Mouse (Mus musculus): Measurements from ENCODE around the gene Mfng.

The Mfng gene

DNA sequence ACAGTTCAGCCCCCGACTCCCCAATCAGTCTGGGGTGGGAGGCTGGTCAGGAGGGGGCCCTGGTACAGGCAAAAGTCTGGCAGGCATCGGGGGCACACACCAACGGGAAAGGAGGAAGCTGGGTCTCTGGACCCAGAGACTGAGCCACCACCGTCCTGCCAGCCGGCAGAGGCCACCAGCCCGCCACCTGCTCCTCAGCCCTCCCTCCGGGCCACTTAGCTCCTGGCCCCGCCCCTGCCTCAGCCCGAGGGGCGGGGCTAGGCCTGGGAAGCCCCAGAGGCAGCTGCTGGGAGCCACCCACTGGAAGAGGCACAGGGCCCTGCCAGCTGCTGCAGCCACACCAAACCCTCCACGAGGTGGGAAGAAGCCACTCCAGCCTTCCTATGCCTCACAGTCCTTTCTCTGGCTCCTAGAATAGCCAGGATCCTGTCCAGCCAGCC is at the start of gene Mfng:
Mfng (minus strand) TSS at position 186 of the 440 bp plus-strand sequence.
- DNase-seq (ENCODE audit: low read depth, low spot score): peak; percentile 89

DNA sequence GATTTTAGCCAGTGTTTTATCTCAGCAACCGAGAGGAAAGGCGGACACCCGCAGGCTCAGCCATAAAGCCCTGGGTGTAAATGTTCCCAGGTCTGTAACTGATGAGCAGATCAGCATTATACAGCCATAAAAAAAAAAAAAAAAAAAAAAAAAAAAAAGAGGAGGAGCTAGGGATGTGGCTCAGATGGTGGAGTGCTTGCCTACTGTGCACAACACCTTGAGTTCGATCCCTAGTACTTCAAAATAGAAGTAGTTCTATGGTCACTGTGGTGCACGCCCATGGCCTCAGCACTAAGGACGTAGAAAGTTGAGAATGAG is 42.8 kb upstream of the Mfng start:
- no peak for DNase-seq (ENCODE audit: low read depth, low spot score)

DNA sequence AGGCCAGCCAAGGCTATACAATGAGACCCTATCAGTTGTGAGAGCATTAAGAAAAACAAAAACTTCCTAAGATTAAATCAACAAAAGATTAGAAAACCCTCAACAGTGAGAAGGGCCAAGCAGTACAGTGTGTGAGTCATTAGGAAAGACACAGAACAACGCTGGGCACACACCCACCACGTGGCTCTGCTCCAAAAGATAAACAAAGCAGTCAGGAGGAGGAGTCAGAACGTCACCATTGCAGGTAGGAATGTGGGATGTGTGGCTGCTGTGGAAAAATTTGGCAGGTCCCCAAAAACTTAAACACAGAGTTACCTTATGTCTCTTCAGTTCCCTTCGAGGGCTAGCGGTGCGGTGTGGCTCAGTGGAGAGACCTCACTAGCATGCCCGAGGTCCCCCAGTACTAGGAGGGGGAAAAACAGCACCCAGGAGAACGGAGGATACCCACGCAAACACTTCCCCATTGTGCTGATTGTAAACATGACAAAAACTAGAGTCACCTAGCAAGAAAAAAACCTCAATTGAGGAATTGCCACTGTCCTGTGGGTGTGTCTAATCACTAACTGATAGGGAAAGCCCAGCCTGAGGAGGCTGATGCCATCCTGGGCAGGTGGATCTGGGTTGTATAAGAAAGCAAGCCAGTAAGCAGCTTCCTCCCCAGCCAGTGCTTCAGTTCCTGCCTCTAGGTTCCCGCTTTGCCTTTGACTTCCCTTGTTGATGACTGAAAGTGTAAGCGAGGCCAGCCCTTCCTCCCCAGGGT is 42.2 kb upstream of the Mfng start:
- no peak for DNase-seq (ENCODE audit: low read depth, low spot score)

DNA sequence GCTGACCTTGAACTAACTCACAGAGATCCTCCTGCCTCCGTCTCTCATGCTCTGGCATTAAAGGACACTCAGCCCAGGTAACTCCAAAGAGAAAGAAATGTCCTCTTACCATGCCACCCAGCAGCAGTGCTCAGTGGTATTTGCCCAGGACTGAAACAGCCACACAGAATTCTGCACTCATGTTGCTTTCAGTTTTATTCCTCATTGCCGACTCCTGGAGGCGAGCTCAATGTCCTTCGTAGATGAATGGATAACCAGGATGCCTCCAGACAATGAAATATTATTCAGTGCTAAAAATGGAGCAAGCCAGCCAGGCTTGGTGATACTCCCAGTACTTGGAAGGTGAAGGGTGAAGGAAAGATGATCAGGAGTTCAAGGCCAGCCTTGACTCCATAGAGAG is 40.3 kb upstream of the Mfng start:
- DNase-seq (ENCODE audit: low read depth, low spot score): no peak

DNA sequence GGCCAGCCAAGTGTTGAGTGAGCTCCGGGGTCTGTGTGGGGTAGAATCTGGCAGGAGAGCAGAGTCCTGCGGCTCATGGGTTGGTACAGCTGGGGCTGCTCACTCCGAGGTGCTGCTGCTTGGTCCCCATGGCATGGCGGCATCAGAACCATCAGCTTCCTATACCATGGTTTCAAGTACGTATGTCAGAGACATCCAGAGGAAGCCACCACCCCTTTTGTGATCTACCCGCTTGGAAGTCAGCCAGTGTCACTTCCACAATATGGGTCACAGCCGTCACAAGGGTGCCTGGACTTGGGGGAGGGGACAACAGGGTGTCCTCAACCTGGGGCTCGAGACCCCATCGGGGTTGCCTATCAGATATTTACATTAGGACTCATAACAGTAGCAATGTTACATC is 36.9 kb upstream of the Mfng start:
- no peak for DNase-seq (ENCODE audit: low read depth, low spot score)

DNA sequence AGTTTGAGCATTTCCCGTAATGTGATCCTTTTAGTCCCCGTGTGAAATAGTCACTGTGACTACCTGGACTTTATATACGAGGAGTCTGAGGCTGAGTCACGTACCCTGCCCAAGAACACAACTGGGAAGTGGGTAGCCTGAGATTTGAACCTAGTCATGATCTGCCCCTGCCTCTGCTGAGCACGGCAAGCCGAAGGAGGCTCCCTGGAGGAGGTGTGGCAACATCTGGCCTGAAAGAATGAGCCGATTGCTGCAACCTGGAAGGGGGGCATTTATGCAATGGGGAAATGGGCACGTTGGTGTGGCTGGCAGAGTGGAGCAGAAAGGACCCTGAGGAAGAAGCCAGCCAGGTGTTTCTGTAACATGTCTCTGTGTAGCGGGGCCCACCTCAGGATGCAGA is 36.5 kb upstream of the Mfng start:
- no peak for DNase-seq (ENCODE audit: low read depth, low spot score)

DNA sequence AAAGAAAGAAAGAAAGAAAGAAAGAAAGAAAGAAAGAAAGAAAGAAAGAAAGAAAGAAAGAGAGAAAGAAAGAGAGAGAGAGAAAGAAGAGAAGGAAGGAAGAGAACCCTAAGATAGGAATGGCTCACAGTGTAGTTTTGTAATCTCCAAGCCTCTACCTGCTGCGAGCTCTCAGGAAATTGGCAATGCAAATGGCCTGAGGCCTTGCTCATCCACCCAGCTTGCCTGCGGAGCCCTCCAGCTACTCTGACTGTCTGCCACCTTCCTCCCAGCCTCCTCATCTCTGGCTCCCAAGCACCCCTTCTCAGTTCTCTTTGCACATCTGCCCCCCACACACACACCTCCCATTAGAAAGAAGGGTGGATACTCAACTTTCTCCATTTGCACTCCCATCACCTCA is 35.7 kb upstream of the Mfng start:
- peak; percentile 55 for DNase-seq (ENCODE audit: low read depth, low spot score)

DNA sequence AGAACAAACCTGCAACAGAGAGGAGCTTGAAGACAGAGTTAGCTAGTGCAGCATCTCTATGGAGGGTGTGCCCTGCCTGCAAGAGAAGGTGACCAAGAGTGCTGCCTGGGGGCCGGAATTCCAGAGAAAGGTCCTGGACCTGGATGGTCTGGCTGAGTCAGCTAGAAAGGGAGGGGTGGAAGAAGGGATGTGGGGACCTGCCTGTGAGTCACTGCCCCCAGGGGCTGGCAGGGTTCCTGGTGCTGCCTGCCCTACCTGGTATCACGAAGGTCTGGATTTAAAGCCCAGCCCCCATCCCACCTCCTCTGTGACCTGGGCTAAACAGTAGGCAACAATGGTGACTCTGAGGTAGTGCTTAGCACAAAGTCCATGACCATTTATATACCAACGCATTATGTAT is 33.9 kb upstream of the Mfng start:
- no peak for DNase-seq (ENCODE audit: low read depth, low spot score)

DNA sequence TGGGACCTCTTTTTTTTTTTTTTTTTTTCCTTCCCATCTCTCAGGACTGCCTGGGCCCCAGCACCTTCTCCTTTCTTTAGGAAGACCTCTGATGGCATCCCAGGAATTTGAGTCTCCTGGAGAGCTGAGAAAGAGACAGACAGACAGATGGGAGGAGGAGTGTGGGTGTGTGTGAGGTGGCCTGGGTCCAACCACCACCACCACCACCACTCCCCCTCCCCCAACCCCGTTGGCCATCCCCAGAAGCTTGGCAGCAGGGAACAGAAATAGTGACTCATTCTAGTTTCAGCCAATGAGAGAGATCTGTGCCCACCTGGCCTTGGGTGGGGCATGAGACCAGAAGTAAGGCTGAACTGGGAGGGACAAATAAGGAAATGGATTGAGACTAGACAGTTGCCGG is 33.3 kb upstream of the Mfng start:
- DNase-seq (ENCODE audit: low read depth, low spot score): peak; percentile 53

DNA sequence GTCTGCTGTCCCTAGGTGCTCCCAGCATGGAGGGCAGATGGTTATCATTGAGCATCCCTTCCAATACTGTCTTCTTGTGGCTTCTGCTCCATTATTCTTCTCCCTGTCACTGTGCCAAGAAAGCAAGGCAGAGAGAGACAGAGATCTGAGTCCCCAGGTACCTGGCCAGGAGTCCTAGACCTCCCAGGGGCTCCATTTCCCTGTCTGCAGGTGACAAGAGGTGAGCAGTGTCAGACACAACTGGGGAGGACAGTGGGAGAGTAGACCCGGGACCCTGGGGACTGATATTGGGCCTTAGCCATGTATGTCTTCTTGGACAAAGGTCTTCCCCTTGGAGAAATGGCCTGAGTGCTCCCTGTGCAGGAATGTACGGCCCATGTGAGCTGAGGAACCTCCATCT is 32.1 kb upstream of the Mfng start:
- no peak for DNase-seq (ENCODE audit: low read depth, low spot score)

DNA sequence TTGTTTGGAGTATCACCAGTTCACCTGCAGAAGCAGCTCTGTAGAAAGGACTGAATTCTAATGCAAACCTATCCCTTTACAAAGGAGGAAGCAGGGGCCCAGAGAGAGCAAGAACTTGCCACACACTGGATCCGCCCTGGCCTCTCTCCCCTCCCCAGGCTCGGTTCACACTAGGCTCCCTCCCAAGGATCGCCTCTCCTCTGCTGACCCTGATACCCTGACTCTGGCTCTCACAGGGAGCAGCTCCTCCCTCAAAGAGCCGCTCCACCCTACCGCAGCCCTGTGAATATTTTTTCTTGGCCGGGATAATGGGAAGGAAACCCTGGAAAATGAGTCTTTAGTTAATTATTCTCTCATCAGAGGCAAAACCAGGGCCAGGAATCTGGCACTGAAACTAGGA is 31.1 kb upstream of the Mfng start:
- no peak for DNase-seq (ENCODE audit: low read depth, low spot score)

DNA sequence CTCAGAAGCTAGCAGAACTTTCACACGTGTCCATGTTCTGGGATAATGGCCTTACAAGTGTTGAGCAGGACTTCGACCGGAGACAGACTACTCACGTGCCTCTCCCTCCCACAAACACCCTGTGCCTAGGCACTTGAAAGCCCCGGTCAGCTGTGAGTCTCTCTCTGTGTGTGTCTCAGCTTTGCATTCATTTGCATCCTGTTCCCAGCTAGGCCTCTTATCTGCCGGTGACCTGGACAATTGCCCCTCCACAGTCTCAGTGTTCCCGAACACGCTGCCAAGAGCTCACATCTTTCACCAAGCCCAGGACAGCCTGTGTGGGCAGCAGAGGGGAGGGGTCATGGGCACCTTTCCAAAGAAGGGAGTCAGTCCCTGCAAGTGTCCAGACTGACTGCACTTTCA is 30.2 kb upstream of the Mfng start:
- DNase-seq (ENCODE audit: low read depth, low spot score): peak; percentile 30

DNA sequence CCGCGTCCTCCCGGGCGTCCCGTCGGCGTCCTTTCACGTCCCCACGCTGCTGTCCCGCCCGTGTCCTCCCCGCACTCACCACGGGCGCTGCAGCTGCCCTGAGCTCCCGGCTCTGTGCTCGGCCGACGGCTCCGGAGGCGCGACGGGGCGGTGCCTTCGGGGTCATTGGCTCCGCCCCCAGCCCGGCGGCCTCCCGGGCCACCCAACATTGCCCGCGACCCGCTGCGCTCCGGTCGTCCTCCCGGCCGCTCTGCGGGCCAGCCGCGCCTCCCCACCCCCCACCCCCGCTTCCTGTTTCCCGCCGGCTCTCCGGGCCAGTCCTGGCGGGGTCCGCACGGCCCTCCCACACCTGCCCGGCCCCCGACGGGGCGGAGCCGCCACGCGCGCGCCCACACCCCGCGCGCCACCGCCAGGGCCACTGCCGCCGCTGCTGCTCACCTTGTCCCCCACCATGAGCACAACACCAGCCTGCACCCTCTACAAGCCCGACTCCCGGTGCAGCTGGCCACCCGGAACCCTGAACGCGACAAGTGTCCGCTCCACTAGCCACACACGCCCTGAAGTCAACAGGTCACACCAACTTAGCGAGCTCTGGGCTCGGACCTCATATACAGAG is 29.6 kb upstream of the Mfng start, which contains the start of gene Card10:
Card10 (minus strand) TSS at position 267 of the 616 bp plus-strand sequence.
- peak; percentile 48 for DNase-seq (ENCODE audit: low read depth, low spot score)

DNA sequence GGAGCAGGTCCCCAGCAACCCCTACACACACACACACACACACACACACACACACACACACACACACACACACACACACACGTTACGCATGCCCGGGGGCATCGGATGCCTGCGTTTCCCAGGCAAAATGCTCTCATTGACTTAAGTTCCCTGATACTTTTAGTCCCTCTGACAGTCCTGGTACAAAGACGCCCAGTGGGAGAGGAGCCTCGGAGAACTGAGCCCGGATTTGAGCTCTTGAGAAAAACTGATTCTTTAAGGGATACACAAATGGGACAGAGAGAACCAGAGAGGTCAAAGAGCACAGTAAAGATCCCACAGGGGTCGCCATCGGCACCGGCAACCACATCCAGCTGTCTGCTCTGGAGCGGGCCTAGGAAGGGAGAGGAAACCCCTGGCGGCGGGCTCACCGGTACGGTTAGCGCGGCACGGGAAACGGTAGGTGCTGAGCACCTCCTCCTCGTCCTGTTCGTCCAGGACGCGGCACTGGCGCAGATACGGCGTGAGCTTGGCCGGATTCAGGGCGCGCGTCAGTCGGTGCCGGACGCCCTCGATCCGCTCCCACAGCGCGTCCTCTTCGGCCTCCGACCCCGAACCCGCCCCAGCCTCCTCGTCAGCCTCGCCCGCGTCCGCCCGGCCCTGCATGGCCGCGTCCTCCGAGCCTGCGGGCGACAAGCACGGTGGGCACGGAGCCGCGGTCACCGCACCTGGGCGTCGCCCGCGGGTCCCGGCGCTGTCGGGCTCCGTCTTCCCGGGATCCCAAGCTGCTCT is 28.9 kb upstream of the Mfng start:
- peak; percentile 60 for DNase-seq (ENCODE audit: low read depth, low spot score)

DNA sequence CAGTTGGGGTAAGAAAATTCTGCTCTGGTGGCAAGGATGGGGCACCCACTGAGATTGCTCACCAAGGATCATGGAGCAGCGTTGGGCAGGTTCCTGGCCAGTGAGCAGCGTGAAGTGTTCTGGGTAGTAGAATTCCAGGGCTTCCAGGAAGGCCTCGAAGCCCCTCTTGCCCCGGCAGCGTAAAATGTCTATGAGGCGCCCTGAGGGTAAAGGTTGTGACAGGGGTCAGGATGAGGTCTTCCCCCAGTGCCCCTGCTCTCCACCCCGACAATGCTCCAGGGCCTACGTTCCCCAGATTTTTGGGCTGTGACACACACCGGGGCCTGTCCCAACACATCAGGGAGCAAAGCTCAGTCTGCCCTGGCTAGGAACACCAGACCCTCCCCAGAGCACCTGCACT is 28.3 kb upstream of the Mfng start:
- DNase-seq (ENCODE audit: low read depth, low spot score): no peak

DNA sequence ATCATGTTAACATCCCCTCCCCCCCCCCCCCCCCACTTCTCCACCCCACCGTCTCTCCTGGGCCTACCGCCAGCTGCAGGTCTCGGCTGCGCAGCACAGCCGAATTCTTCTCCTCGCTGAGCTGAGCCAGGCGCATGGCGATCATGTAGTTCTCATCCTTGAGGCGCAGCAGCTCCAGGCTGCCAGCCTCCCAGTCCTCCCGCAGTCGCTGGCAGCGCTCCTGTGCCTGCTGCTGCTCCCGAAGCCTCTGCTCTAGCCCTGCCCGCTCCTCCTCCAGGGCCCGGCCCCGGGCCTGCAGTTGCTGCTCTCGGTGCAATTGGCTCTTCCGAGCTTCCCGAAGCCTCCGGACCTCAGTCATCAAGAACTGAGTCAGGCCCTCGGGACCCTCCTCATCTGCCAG is 25.8 kb upstream of the Mfng start:
- DNase-seq (ENCODE audit: low read depth, low spot score): no peak

DNA sequence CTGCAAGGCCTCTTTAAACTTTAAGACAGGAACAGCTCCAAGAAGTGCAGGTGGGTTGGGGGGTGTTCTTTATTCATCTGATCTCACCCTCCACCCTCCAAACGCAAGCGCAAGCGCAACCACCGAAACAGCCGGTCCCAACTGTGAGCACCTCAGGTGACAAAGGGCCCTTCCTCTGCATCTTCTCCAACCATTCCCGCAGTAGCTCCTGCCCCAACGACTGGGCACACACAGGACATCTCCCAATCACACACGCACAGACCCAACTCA is 23.7 kb upstream of the Mfng start:
- no peak for DNase-seq (ENCODE audit: low read depth, low spot score)

DNA sequence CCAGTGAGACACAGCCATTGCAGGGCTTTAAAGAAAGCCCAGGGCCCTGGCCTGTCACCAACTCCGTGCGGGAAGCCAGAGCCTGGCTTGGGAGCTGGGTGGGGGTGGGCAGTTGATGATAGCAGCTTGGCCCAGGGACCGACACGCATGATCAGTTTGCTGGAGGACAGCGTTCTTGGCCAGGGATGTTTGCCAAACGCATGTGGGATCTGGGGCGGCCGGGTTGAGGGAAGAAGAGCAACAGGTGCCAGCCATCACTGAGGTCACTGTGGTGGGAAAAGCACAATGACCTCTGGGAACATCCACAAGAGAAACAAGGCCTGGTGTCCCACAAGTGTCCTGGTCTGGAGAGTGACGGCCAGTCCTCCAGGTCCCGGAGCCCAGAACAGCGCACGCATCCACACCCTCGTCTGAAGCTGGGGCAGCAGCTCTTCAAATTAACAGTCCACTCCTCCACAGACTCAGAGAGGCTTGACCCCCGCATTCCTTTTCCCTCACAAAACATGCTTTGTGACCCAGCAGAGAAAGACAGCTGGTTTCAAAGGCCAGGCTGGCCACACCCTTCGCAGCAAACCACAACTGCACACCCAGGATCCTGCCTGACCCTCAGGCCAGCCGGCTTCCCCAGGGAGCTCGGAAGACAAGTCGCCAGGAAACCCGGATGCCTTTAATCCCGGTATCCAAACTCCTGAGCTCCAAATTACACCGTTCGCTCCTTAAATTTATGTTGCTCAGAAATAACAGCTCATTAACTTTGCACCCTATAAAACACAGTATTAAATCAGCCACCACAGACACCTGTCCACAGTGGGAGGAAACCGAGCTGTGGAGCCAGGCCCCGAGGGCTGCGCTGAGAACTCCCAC is 23.2 kb upstream of the Mfng start:
- DNase-seq (ENCODE audit: low read depth, low spot score): peak; percentile 21

DNA sequence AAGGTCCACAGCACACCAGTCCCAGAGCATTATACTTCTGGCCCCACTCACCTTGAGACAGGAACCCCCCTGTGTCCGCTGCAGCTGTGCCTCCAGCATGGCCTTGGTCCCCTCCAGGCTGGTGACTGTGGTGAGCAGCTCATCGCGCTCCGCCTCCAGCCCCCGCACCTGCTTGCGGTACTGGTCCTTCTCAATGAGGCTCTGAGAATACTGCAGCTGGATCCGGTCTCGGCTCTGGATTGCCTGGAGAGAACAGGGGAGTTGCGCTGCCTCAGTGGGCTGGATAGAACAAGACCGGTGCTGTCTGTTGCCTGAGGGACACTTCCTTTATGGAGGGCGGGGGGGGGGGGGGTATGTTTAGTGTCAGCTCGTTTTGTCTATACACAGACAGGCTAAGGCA is 17.7 kb upstream of the Mfng start:
- DNase-seq (ENCODE audit: low read depth, low spot score): no peak

DNA sequence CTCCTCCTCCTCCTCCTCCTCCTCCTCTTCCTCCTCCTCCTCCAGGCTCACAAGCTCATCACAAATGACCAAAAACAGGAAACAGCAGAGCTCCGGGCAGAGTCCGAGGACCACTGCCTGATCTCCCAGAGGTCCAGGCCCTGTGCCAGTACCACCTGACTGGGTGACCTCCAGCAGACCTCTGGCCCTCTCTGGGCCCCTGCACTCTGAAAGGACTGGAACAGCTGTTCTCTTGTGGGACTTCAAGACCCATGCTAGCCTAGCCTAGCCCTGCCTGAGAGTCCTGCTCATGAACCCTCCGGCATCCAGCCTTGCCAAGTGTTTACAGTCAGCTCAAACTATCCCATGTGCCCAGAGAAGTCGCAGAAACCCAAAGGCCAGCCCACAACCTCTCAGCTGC is 17.2 kb upstream of the Mfng start:
- DNase-seq (ENCODE audit: low read depth, low spot score): no peak

DNA sequence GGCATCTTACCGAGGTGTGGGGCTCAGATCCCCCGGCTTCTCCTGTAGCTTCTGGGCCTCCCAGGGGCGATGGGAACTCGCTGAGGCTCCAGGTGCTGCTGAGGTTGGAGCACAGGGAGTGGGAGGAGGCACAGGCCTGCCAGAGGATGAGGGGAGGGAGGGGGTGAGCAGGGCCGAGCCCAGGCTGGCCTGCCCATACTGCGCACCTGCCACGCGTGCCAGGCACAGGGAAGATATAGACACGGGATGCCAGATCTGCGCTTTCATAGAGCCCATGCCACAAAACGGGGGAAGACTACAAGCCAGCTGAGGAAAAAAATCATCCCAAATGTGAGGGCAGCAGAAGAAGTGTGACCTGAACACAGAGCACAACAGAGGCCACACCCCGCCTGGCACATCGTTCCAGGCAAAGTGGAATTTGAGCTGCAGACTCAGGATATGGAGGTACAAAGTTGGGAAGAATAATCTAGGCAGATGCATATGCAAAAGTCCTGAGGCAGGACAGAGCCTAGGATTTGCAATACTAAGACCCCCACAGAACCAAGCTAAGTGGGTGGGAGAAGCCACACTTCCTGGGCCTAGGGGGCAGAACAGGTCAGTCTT is 16.5 kb upstream of the Mfng start:
- DNase-seq (ENCODE audit: low read depth, low spot score): no peak

DNA sequence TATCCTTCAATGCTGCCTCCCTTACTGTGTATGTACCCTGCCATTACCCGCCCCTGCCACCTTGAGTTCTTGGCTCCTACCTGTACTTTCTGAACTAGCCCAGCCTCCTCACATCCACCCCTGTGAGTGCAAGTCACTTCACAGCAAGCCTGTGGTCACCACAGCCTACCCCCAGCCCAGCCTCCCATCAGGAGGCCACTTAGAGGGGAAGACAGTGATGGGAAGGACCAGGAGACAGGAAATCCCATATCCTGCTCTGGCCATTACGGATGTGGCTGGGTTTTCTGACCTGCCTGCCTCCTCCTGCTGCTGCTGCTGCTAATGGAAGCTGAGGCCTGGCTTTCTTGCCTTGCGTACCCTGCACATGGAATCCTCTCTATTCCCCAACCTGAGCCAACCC is 14.8 kb upstream of the Mfng start:
- DNase-seq (ENCODE audit: low read depth, low spot score): no peak
